In genomic region chr16:8821429-8821828, GRCm38 (mm10) we compare ENCODE assay signal across 11 mouse cellular contexts. TPM values are rescaled to one million over a fixed set of nuclear protein-coding genes. Genes with fewer than 3 reads are reported as not detected.
DNase-seq lines count a peak whose midpoint lies in the region; ATAC-seq and TF ChIP-seq lines count a peak whose summit lies in the region.
"Had no signal": no experiment of that assay in that cellular context is flagged by ENCODE, and none has a peak within 500 bp of the region (broad histone marks: within the 10 kb centered on the region; RNA-seq: fewer than 3 reads in every experiment).

No protein-coding gene starts in this region.

- no peak for TF ChIP-seq CTCF in hindbrain, postnatal 0 days (IDR thresholded peaks at IDR 0.05; ENCODE audit: low read depth)

- no peak overlapping the region for H3K27ac ChIP-seq in hindbrain, postnatal 0 days
- H3K27ac ChIP-seq in hindbrain, embryonic 10.5 days: no peak overlapping the region
- H3K27ac ChIP-seq in neural tube, embryonic 15.5 days (replicated peaks): no peak overlapping the region
- H3K27ac ChIP-seq: hindbrain, embryonic 13.5 days; liver, embryonic 13.5 days; neural tube, embryonic 12.5 days had no signal

- H3K27me3 ChIP-seq in hindbrain, postnatal 0 days (ENCODE audit: insufficient read depth, low read length): no peaks in the 10 kb centered on the region
- no peaks in the 10 kb centered on the region for H3K27me3 ChIP-seq in hindbrain, embryonic 10.5 days (ENCODE audit: insufficient read depth, poor library complexity, severe bottlenecking)
- H3K27me3 ChIP-seq in neural tube, embryonic 15.5 days (replicated peaks): no peaks in the 10 kb centered on the region
- H3K27me3 ChIP-seq: neural tube, embryonic 12.5 days had no signal

- no peaks in the 10 kb centered on the region for H3K36me3 ChIP-seq in hindbrain, postnatal 0 days (ENCODE audit: insufficient read depth, low read length)
- H3K36me3 ChIP-seq in hindbrain, embryonic 10.5 days: no peaks in the 10 kb centered on the region
- no peaks in the 10 kb centered on the region for H3K36me3 ChIP-seq in neural tube, embryonic 15.5 days
- H3K36me3 ChIP-seq: hindbrain, embryonic 13.5 days; liver, embryonic 13.5 days; neural tube, embryonic 12.5 days had no signal

- no peaks in the 10 kb centered on the region for H3K4me1 ChIP-seq in hindbrain, postnatal 0 days (ENCODE audit: insufficient read depth, low read length)
- H3K4me1 ChIP-seq in hindbrain, embryonic 10.5 days (replicated peaks): no peaks in the 10 kb centered on the region
- H3K4me1 ChIP-seq in neural tube, embryonic 15.5 days: no peaks in the 10 kb centered on the region
- H3K4me1 ChIP-seq: hindbrain, embryonic 13.5 days; neural tube, embryonic 12.5 days had no signal

- H3K4me2 ChIP-seq in hindbrain, postnatal 0 days (ENCODE audit: low read depth, low read length): no peak overlapping the region
- no peak overlapping the region for H3K4me2 ChIP-seq in neural tube, embryonic 15.5 days
- H3K4me2 ChIP-seq: hindbrain, embryonic 13.5 days; liver, embryonic 13.5 days; neural tube, embryonic 12.5 days had no signal

- H3K4me3 ChIP-seq in hindbrain, postnatal 0 days (ENCODE audit: low read length): no peak overlapping the region
- H3K4me3 ChIP-seq in hindbrain, embryonic 10.5 days: no peak overlapping the region
- H3K4me3 ChIP-seq in neural tube, embryonic 15.5 days (replicated peaks): no peak overlapping the region
- H3K4me3 ChIP-seq: hindbrain, embryonic 13.5 days; liver, embryonic 13.5 days; neural tube, embryonic 12.5 days had no signal

- H3K9ac ChIP-seq in hindbrain, postnatal 0 days (replicated peaks; ENCODE audit: low read length): no peak overlapping the region
- H3K9ac ChIP-seq in neural tube, embryonic 15.5 days (replicated peaks): no peak overlapping the region
- H3K9ac ChIP-seq: hindbrain, embryonic 13.5 days; liver, embryonic 13.5 days; neural tube, embryonic 12.5 days had no signal

- DNase-seq in hindbrain, postnatal 0 days (ENCODE audit: low spot score): peak; percentile 15
- no peak for DNase-seq in hindbrain, embryonic 10.5 days (ENCODE audit: low spot score)
- DNase-seq in cerebellum, adult 9-10 months: peak; percentile 68
- peak; percentile 34 for DNase-seq in kidney, postnatal 10 days
- peak; percentile 60 to 81 for DNase-seq in right cerebral cortex, postnatal 36 days (ENCODE audit: low spot score in 2 of 2)
- DNase-seq in neural tube, embryonic 10.5 days (ENCODE audit: extremely low spot score, low spot score): no peak
- DNase-seq in urinary bladder, postnatal 10 days (ENCODE audit: low spot score): no peak
- DNase-seq: liver, embryonic 13.5 days had no signal

- ATAC-seq in hindbrain, postnatal 0 days: no peak
- ATAC-seq in neural tube, embryonic 15.5 days (ENCODE audit: low FRiP score): no peak

- 43% methylated on average over 1 of the region's 1 CpGs for WGBS in hindbrain, postnatal 0 days
- WGBS in hindbrain, embryonic 10.5 days: 95% methylated on average over 1 of the region's 1 CpGs
- WGBS in neural tube, embryonic 15.5 days: 81% methylated on average over 1 of the region's 1 CpGs

- no peaks in the 10 kb centered on the region for H3K9me3 ChIP-seq in hindbrain, postnatal 0 days (ENCODE audit: low read length)
- no peaks in the 10 kb centered on the region for H3K9me3 ChIP-seq in hindbrain, embryonic 10.5 days
- H3K9me3 ChIP-seq in neural tube, embryonic 15.5 days (replicated peaks): no peaks in the 10 kb centered on the region
- H3K9me3 ChIP-seq: hindbrain, embryonic 13.5 days; liver, embryonic 13.5 days; neural tube, embryonic 12.5 days had no signal

RNA-seq across cellular contexts. Expression of gene 1810013L24Rik, which starts 8.5 kb away (rescaled TPM):
- 50.3 and 51.8 TPM in 2 replicates for total RNA-seq in hindbrain, postnatal 0 days (2014; rRNA removed)
- polyA plus RNA-seq in hindbrain, postnatal 0 days (2015; fragmentation: Nextera tagmentation; extraction: Ambion mirVana): 16.8 and 17.1 TPM in 2 replicates
- 19.5 TPM in 2 replicates for polyA plus RNA-seq in hindbrain, embryonic 10.5 days (2016; fragmentation: Nextera tagmentation; extraction: Ambion mirVana)
- polyA plus RNA-seq in neural tube, embryonic 15.5 days (2015; fragmentation: Nextera tagmentation; extraction: Ambion mirVana): 23.4 and 25.3 TPM in 2 replicates

RNA-seq across cellular contexts. Expression of gene Usp7, which starts 29.3 kb away (rescaled TPM):
- total RNA-seq in hindbrain, postnatal 0 days (2014; rRNA removed): 69.8 and 83.7 TPM in 2 replicates
- 17.5 and 18.9 TPM in 2 replicates for polyA plus RNA-seq in hindbrain, postnatal 0 days (2015; fragmentation: Nextera tagmentation; extraction: Ambion mirVana)
- 23.3 and 29.8 TPM in 2 replicates for polyA plus RNA-seq in hindbrain, embryonic 10.5 days (2016; fragmentation: Nextera tagmentation; extraction: Ambion mirVana)
- polyA plus RNA-seq in neural tube, embryonic 15.5 days (2015; fragmentation: Nextera tagmentation; extraction: Ambion mirVana): 27.8 TPM in 2 replicates

Comparison
In these comparisons a context has a peak if more than half of its experiments do, and no peak if none do; other contexts are left out.
1. DNase-seq: peak in hindbrain, postnatal 0 days (single experiment), cerebellum, adult 9-10 months (single experiment), kidney, postnatal 10 days (single experiment) and right cerebral cortex, postnatal 36 days (2 of 2); none in hindbrain, embryonic 10.5 days (single experiment), neural tube, embryonic 10.5 days (single experiment) and urinary bladder, postnatal 10 days (single experiment).